Mouse (Mus musculus) brain, adult 2 months (tissue): ENCODE measurements around the gene Gm21973.

Experiments
- DNase-seq: peaks from one replicate; pipeline ENCODE4 v3.0.0; 2011; ENCODE audit warnings: low read depth, low spot score

Gene Gm21973

GRCm38 (mm10) chr15:10399795-10400194 lies 74.6 kb downstream of the Gm21973 start:
- DNase-seq, result no peak

GRCm38 (mm10) chr15:10400415-10400814 lies 75.2 kb downstream of the Gm21973 start:
- peak; percentile 64 for DNase-seq

- no peak for DNase-seq
These were observed 84.7 kb downstream of the Gm21973 start for GRCm38 (mm10) chr15:10409842-10410241.

- DNase-seq, result peak; percentile 82
These were observed 85.7 kb downstream of the Gm21973 start for GRCm38 (mm10) chr15:10410881-10411280.

GRCm38 (mm10) chr15:10413656-10414055 lies 88.5 kb downstream of the Gm21973 start:
- DNase-seq, result peak; percentile 75

- peak; percentile 30 for DNase-seq
These were observed 96.1 kb downstream of the Gm21973 start for GRCm38 (mm10) chr15:10421138-10421784.

GRCm38 (mm10) chr15:10421785-10422144 lies 96.6 kb downstream of the Gm21973 start:
- no peak for DNase-seq
